Mouse (Mus musculus) lung, postnatal 25 days (tissue): Measurements from ENCODE around the gene Wipf2.

Experiments
- DNase-seq: peaks from one replicate; pipeline ENCODE4 v3.0.0; 2022; ENCODE audit warnings: low spot score

Gene Wipf2

DNA sequence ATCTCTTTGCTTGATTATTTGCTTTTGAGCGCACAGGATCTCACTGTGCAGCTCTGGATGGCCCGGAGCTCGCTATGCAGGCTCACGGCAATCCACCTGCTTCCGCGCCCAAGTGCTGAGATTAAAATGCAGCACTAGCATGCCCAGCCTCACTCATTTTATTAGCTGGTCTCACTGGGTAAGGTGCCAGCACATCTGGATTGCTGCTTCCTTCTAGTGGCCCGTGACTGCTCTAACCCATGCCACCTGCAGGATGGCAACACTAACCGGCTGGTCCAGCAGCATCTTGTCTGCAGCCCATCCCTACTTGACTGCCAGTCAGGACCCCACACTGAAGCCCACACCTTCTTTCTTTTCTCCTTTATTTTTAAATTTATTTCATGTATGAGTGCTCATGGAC, 9.3 kb upstream of the Wipf2 start:
- no peak for DNase-seq

- peak; percentile 34 for DNase-seq
These were observed 8.8 kb upstream of the Wipf2 start for GRCm38 (mm10) chr11:98854659-98855058.

- DNase-seq: peak; percentile 92
These were observed 4.4 kb upstream of the Wipf2 start for GRCm38 (mm10) chr11:98858759-98859731.

DNA sequence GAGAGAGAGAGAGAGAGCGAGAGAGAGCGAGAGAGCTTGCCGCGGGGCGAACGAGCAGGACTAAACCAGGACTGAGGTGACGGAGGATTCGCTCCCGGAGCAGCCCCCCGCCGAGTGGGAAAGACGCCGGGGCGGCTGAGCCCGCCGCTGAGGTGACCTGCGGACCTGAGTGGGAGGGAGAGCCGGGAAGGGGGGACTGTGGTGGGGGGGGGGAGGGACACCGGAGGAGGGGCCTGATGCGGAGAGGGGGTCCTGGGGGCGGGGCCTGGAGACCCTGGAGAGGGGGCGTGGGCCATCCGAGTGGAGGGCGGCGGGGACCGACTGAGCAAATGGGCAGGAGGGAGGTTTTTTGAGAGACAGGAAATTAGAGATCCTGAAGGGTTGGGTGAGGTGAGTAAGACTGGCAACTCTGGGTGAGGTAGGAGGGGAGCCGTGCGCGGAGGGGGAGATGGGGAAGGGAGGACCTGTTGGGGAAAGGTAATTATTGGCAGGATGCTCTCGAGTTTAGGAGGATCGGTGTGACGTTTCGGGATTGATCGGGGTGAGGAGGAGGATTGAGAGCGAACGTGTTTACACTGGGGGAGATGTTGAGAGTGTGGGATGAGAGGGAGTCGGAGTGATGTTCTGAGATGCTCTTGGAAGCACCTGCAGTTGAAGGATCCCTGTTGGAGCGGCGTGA, 452 bp downstream of the Wipf2 start:
- peak; percentile 38 for DNase-seq

- no peak for DNase-seq
These were observed 3.9 kb downstream of the Wipf2 start for GRCm38 (mm10) chr11:98867293-98867692.

- DNase-seq: no peak
These were observed 6.5 kb downstream of the Wipf2 start for GRCm38 (mm10) chr11:98869906-98870305.

DNA sequence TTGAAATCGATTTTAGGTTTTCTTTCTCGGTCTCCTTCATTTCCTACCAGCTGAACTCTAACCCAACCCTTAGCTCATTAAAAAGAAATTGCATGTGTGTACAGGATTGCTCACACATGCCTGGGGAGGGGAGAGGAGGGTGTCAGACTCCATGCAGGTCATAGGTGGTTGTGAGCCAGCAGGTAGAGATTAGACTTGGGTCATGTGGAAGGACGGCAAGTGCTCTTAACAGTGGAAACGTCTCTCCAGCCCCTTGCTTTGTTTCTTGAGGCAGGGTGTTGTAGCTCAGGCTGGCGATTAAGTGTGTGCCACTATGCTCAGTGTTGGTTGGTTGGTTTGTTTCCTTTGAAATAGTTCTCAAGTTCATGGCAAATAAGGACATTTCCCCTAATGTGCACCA, 7.4 kb downstream of the Wipf2 start:
- peak; percentile 65 for DNase-seq

GRCm38 (mm10) chr11:98871416-98871815, 8.0 kb downstream of the Wipf2 start:
- DNase-seq: no peak

DNA sequence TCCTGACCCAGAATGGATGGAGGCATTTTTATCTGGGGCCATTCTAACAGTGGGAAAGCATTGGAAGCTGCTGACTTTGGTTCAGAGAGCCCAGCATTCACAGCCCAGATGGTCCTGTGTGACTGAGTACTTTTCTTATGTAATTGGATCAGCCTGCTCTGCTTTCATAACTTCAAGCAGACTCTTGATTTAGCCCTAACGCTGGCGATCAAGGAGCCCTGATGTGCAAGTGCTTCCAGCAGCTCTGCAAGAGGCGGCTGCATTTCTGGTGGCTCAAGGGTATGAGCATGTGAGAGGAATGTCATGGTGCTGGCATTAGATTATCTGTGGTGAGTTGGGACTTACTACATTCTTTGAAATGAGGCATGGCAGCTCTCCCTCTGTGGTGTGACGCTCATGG, 8.6 kb downstream of the Wipf2 start:
- DNase-seq: peak; percentile 77

DNA sequence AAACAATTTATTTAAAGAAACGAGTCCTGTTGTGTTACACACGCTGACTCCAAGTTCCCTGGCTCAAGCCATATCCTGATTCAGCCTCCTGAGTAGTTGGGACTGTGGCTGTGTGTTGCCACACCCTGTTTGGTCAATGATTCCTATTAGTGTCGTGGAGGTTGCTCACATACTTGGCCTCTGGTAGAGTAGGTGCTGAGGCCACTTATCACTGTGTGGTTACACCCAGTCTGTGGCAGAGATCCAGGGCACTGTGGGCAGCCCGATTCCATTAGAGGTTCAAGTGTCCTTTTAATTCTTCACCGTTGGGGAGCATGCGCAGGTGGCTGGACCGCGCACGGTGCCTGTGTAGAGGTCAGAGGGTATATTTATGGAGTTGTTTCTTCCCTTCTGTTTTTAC, 10.5 kb downstream of the Wipf2 start:
- DNase-seq: peak; percentile 93

DNA sequence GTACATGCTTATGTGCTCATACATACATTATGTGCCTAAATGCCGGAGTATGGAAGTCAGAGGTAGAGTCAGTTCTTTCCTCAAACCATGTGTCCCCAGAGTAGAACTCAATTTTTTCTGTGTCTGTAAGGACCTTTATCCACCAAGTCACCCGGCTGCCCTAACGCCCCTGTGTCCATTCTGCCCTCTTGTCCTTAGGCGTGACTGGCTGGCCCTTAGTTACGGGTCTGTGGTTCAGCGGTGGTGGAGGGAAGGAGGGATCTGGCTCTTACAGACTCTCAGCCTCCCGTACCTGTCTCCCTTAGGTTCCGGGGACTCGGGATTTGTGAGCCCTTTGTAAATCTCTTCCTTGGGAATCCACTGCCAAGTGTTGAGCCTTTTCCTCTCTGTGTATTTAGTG, 13.6 kb downstream of the Wipf2 start:
- DNase-seq: no peak

DNA sequence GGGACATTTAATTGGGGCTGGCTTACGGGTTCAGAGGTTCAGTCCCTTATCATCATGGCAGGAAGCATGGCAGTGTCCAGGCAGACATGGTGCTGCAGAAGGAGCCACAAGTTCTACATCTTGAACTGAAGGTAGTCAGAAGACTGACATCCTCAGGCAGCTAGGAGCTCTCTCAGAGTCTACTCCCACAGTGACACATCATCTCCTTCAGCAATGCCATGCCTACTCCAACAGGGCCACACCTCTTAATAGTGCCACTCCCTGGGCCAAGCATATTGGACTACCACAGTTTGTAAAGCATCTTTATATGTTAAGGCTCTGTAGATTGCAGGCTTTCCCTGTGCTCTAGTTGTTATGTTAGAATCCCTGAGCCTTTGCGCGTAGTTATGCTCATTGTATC, 24.3 kb downstream of the Wipf2 start:
- DNase-seq: no peak

GRCm38 (mm10) chr11:98889077-98889476, 25.6 kb downstream of the Wipf2 start:
- no peak for DNase-seq

DNA sequence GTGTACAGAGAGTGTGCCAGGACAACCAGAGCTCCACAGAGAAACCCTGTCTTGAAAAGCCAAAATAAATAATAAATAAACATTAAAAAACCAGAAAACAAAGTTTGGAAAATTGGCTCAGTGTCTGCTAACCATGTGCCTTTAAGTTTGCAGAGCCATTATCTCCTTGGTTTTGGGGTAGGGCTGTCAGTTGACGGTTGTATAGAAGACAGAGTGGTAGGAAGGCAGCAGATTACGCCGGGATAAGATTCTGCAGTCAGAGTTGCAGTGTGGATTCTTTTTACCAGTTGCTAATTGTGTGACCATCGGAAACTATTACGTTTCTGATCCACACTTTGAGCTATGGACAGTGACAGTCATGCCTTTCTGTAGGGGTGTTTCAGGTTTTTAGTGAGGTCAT, 26.5 kb downstream of the Wipf2 start:
- no peak for DNase-seq

DNA sequence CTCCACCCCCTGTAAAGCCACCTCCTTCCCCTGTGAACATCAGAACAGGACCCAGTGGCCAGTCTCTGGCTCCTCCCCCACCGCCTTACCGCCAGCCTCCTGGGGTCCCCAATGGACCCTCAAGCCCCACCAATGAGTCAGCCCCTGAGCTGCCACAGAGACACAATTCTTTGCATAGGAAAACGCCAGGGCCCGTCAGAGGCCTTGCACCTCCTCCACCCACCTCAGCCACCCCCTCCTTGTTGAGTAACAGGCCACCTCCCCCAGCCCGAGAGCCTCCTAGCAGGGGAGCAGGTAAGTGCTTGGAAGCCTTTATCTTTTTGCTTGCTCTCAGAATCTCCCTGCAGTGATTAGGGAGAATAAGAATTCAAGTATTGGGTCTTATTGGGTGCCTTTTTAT, 29.0 kb downstream of the Wipf2 start:
- no peak for DNase-seq

- DNase-seq: no peak
These were observed 37.2 kb downstream of the Wipf2 start for GRCm38 (mm10) chr11:98900529-98901125.

- no peak for DNase-seq
These were observed 39.3 kb downstream of the Wipf2 start for GRCm38 (mm10) chr11:98902621-98903245.

DNA sequence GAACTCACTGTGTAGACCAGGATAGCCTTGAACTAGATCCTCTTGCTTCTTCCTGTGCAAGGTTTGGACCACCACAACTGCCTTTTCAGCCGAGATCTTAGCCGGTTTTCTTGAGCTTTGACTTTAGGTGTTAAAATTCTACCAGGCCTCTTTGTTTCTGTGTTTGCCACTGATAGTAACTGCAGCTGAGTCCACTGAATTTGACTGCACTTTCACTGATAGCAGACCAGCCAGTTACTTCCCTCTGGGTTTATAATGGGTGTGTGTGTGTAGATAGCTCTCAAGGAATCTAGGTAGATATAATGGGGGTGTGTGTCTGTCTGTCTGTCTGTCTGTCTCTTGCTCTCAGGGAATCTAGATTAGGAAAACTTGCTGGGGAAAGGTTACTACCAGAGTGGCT, 41.1 kb downstream of the Wipf2 start:
- no peak for DNase-seq

GRCm38 (mm10) chr11:98905033-98905432, 41.6 kb downstream of the Wipf2 start:
- peak; percentile 76 for DNase-seq

DNA sequence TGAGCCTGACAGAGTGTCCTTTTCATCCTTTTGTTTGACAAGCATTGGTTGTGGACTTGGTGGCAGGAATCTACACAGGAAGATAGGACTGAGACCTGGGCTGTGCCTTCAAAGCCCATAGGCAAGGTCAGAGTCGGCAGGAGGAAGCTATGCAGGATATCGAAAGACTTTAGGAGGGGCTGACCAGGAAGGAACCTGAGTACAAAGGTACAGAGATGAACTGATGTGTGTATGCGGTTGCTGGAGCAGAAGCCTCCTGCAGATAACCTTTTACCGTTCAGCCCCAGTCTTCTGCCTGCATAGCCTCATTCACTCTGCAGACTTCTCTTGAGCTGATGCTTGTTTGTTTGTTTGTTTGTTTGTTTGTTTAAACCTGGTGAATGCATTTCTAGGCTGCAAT, 42.1 kb downstream of the Wipf2 start:
- no peak for DNase-seq

DNA sequence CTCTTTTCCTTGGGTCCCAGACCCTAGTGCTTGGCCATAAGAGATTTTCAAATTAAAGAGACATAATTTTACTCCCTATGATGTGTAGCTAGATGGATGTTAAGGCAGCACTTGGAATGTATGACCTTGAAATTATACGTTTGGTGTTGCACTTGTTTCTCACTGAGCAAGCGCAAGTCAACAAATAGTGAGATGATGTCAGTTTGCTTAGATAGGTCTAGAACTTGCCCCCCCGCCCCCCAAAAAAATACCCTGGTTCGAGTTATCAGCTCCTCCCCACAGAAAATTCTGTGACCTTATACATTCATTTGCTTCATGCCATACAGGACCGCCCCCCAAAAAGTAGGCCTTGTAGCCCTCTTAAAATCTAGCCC, 43.6 kb downstream of the Wipf2 start:
- DNase-seq: no peak

- peak; percentile 98 for DNase-seq
These were observed 44.2 kb downstream of the Wipf2 start, which contains the start of gene Cdc6 for GRCm38 (mm10) chr11:98907437-98908173. TSS of gene Cdc6 (plus strand) at chr11:98907801.
